Mouse (Mus musculus): ENCODE measurements around the gene Wfdc3. TPM values are rescaled to one million over a fixed set of nuclear protein-coding genes. Genes with fewer than 3 reads are reported as not detected.

The Wfdc3 gene
- polyA plus RNA-seq, 1 experiment from 2014 or later: 0.61 TPM

DNA sequence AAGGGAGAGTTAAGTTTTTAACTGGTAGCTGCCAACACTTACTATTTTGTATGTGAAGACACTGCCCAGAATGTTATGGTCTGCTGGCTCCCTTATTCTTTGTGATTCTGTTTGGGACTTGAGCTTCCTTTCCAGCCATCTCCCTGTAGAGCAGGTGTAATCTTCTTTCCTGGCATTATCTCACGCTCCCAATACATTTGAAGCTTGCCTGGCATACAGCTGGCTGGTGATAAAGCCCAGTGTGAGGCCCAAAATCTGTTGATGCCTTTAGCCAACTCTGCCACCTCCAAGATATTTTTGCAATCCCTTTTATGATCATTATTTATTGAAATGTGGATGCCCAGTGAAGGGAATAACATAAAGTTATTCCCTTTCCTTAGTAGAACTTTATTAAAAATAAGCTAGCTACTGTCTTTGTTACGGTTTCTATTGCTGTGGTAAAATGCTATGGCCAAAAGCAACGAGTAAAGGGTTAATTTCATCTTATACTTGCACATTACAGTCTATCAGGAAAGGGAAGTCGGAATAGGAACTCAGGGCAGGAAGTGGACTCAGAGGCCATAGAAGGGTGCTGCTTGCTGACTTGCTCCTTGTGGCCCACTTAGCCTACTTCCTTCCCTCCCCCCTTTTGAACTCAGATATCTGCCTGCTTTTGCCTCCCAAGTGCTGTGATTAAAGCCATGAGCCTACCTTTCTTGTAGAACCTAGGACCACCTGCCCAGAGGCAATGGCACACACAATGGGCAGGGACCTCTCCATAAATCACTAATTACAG lies 14.5 kb upstream of the Wfdc3 start:
- H3K36me3 ChIP-seq: peaks cover 94% of the 10 kb centered on the region
- H3K27ac ChIP-seq: no peak overlapping the region
- no peaks in the 10 kb centered on the region for H3K4me1 ChIP-seq (replicated peaks)
- no peaks in the 10 kb centered on the region for H3K27me3 ChIP-seq
- no peak overlapping the region for H3K4me2 ChIP-seq
- WGBS: 90% methylated on average over 4 of the region's 4 CpGs
- H3K9me3 ChIP-seq: no peaks in the 10 kb centered on the region
- no peak overlapping the region for H3K9ac ChIP-seq (replicated peaks)
- H3K4me3 ChIP-seq (replicated peaks): no peak overlapping the region
- ATAC-seq (ENCODE audit: insufficient number of reproducible peaks, insufficient read depth, low FRiP score, low TSS enrichment, low read depth): no peak

DNA sequence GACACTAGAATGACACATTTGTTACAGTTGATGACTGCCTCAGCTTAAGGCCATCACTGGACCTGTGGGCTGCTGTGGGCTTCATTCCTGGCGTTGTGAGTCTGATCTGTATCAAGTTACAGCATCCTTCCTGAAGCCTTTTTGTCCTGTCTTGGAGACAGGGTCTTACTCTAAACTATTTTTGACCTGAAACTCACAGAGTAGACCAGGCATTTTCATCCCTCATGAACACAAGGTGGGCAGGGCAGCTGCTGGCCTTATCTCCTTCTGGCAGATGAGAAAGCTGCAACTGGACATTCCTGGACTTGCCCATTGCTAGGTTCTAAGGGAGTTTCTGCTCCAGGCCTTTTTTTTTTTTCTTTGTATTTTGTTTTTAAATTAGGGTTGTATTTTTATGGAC lies 13.0 kb upstream of the Wfdc3 start:
- WGBS: 63% methylated on average over 1 of the region's 1 CpGs
- Histone ChIP-seq H3K27ac (no peak overlapping the region), H3K4me3 (replicated peaks) (no peak overlapping the region), H3K9ac (replicated peaks) (no peak overlapping the region), H3K9me3 (no peaks in the 10 kb centered on the region), H3K36me3 (peaks cover 99% of the 10 kb centered on the region), H3K4me1 (replicated peaks) (no peaks in the 10 kb centered on the region), H3K4me2 (no peak overlapping the region), H3K27me3 (no peaks in the 10 kb centered on the region)
- no peak for ATAC-seq (ENCODE audit: insufficient number of reproducible peaks, insufficient read depth, low FRiP score, low TSS enrichment, low read depth)

DNA sequence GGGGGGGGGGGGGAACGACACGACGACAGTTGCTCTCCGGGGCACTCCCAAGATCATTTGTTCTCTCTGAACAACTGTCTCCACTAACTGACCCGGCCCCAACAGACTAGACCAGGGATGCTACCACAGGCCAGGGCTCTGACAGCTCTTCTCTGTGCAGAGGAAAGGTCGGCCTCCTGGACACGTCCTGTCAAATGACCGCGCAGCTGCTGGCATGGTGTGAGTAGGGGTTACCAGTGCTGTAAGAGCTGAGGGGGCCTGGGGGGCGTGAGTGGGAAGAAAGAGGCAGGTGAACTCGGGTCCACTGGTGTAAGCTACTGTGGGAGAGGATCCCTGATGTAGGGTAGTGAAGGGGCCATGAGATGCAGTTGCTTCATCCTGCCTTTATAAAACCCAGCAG lies 12.1 kb upstream of the Wfdc3 start:
- no peaks in the 10 kb centered on the region for H3K9me3 ChIP-seq
- no peak overlapping the region for H3K9ac ChIP-seq (replicated peaks)
- 87% methylated on average over 11 of the region's 11 CpGs for WGBS
- no peak overlapping the region for H3K4me3 ChIP-seq (replicated peaks)
- H3K4me1 ChIP-seq (replicated peaks): no peaks in the 10 kb centered on the region
- ATAC-seq (ENCODE audit: insufficient number of reproducible peaks, insufficient read depth, low FRiP score, low TSS enrichment, low read depth): no peak
- H3K27ac ChIP-seq: no peak overlapping the region
- no peak overlapping the region for H3K4me2 ChIP-seq
- H3K27me3 ChIP-seq: no peaks in the 10 kb centered on the region
- peaks cover 99% of the 10 kb centered on the region for H3K36me3 ChIP-seq

DNA sequence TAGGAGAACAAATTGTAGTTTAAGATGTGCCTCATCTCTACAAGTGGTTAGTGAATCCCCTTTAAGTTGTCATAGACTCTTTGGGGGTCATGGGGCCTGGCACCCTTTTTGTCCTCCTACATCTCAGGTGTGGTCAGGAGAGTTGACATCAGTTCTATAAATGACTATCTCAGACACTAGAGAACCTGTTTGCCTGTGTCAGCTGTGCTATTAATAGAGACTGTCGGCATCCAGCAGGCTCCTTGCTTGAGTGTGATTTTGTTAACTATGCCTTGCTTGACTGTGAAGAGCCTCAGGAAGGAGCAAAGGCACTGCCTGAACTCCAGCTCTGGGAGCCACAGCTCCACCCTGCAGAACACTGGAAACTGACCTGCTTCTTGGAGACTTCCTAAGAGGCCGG lies 9.1 kb upstream of the Wfdc3 start:
- WGBS: 83% methylated on average over 2 of the region's 2 CpGs
- Histone ChIP-seq H3K9ac (replicated peaks) (no peak overlapping the region), H3K9me3 (no peaks in the 10 kb centered on the region), H3K36me3 (peaks cover 99% of the 10 kb centered on the region), H3K27me3 (no peaks in the 10 kb centered on the region), H3K27ac (no peak overlapping the region), H3K4me1 (replicated peaks) (no peaks in the 10 kb centered on the region), H3K4me2 (no peak overlapping the region), H3K4me3 (replicated peaks) (no peak overlapping the region)
- ATAC-seq (ENCODE audit: insufficient number of reproducible peaks, insufficient read depth, low FRiP score, low TSS enrichment, low read depth): no peak

DNA sequence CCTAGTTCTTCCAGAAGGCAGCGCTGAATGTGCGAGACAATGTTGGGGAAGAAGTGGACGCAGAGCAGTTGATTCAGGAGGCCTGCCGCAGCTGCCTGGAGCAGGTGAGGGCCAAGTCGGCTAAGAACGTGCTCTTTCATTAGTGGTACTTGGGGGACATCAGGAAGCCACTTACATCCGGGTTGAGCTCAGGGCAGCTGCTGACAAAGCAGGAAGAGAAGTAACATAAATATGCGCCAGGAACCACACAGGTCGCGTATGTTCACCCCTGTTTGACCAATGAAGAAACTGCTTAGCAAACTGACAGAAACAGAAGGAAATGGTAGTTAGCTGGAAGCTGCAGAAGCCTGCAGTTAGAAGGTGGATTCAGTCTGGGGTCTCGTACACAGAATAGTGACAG lies 8.4 kb upstream of the Wfdc3 start:
- H3K36me3 ChIP-seq: peaks cover 97% of the 10 kb centered on the region
- no peak overlapping the region for H3K27ac ChIP-seq
- H3K9ac ChIP-seq (replicated peaks): no peak overlapping the region
- H3K9me3 ChIP-seq: no peaks in the 10 kb centered on the region
- no peak for ATAC-seq (ENCODE audit: insufficient number of reproducible peaks, insufficient read depth, low FRiP score, low TSS enrichment, low read depth)
- WGBS: 87% methylated on average over 11 of the region's 11 CpGs
- H3K4me2 ChIP-seq: no peak overlapping the region
- no peaks in the 10 kb centered on the region for H3K27me3 ChIP-seq
- no peak overlapping the region for H3K4me3 ChIP-seq (replicated peaks)
- H3K4me1 ChIP-seq (replicated peaks): no peaks in the 10 kb centered on the region

DNA sequence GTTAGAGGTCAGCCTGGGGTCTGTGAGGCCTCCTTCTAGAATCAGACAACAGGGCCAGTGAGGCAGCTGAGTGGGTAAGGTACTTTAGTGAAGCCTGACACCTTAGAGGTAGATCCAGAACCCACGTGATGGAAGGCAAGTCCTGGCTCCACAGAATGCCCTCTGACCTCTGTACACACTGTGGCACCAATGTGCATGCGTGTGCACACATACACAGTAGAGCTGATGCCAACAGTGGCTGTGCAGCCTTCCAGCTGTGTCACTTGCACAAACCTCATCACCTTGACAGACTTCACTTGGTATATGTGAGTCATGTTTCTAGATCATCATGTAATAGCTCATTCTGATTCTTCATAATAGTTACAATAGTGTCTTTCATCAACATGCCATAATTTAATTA lies 6.7 kb upstream of the Wfdc3 start:
- Histone ChIP-seq H3K4me2 (no peak overlapping the region), H3K27me3 (no peaks in the 10 kb centered on the region), H3K9me3 (no peaks in the 10 kb centered on the region), H3K4me1 (replicated peaks) (0 out of 2 replicates have a peak, but pooled peaks cover 3% of the 10 kb centered on the region), H3K4me3 (replicated peaks) (no peak overlapping the region), H3K9ac (replicated peaks) (no peak overlapping the region), H3K36me3 (peaks cover 97% of the 10 kb centered on the region), H3K27ac (no peak overlapping the region)
- 94% methylated on average over 2 of the region's 2 CpGs for WGBS
- ATAC-seq (ENCODE audit: insufficient number of reproducible peaks, insufficient read depth, low FRiP score, low TSS enrichment, low read depth): no peak

DNA sequence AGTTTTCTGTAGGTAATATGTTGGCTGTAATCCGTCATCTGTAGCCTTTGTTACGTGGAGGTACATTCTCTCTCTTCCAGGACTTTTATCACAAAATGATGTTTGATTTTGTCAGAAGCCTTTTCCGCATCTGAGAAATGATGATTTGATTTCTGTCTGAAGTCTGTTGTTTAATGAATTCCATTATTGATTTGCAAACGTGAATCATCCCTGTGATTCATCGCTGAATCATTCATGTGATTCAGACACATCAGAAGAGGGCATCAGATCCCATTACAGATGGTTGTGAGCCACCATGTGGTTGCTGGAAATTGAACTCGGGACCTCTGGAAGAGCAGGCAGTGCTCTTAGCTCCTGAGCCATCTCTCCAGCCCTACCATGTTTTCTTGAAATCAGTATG lies 3.3 kb upstream of the Wfdc3 start:
- Histone ChIP-seq H3K27ac (no peak overlapping the region), H3K36me3 (peaks cover 66% of the 10 kb centered on the region), H3K4me2 (no peak overlapping the region), H3K4me1 (replicated peaks) (peaks cover 19% of the 10 kb centered on the region), H3K27me3 (no peaks in the 10 kb centered on the region), H3K9me3 (no peaks in the 10 kb centered on the region), H3K4me3 (replicated peaks) (no peak overlapping the region), H3K9ac (replicated peaks) (no peak overlapping the region)
- 92% methylated on average over 6 of the region's 6 CpGs for WGBS
- ATAC-seq (ENCODE audit: insufficient number of reproducible peaks, insufficient read depth, low FRiP score, low TSS enrichment, low read depth): no peak

DNA sequence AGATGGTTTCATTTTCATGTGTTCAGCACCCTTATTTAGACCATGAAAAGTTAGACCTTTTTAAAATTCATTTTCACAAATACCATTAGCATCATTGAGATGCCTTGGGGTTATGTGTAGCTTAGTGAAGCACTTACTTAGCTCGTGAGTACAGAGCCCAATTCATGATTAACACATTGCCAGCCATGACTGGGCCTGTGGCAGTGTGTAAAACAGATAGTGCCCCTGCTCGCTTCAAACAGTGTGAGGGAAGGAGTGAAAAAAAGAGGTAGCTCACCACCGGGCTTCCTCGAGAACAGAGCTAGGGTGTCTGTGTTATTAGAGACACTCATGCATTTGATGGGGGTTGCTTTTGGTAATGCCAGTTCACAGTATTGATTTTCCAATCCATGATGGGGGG lies 2.5 kb upstream of the Wfdc3 start:
- 86% methylated on average over 4 of the region's 4 CpGs for WGBS
- H3K9ac ChIP-seq (replicated peaks): no peak overlapping the region

DNA sequence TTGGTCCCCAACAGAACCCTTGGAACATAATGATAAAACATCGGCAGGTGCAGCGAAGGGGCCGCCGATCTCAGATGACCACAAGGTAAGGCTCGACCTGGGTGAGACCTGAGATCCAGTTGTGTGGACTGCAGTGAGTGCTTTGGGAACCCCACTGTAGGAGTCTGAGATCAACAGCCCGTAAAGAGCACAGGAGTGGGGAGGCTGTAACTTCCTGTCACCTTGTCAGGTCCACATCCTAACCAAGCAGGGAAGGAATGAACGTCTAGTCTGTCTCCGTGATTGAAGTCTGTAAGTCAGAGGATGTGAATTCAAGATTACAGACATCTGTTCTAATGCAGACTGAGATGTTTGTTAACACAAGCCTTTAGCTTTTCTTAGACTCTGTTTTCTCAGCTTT lies 962 bp upstream of the Wfdc3 start:
- H3K4me3 ChIP-seq (replicated peaks): peak overlapping the region; percentile 94
- H3K36me3 ChIP-seq: peaks cover 43% of the 10 kb centered on the region
- H3K27me3 ChIP-seq: no peaks in the 10 kb centered on the region
- WGBS: 55% methylated on average over 8 of the region's 8 CpGs
- peaks cover 19% of the 10 kb centered on the region for H3K4me1 ChIP-seq (replicated peaks)
- H3K27ac ChIP-seq: no peak overlapping the region
- peak overlapping the region; percentile 90 for H3K4me2 ChIP-seq
- no peaks in the 10 kb centered on the region for H3K9me3 ChIP-seq
- ATAC-seq (ENCODE audit: insufficient number of reproducible peaks, insufficient read depth, low FRiP score, low TSS enrichment, low read depth): no peak
- H3K9ac ChIP-seq (replicated peaks): peak overlapping the region; percentile 91

More for the DNA sequence above, 2.5 kb upstream of the Wfdc3 start:
- no peak overlapping the region for H3K4me2 ChIP-seq
- no peak overlapping the region for H3K4me3 ChIP-seq (replicated peaks)
- no peak overlapping the region for H3K27ac ChIP-seq
- ATAC-seq (ENCODE audit: insufficient number of reproducible peaks, insufficient read depth, low FRiP score, low TSS enrichment, low read depth): no peak
- H3K9me3 ChIP-seq: no peaks in the 10 kb centered on the region
- H3K36me3 ChIP-seq: peaks cover 58% of the 10 kb centered on the region
- H3K27me3 ChIP-seq: no peaks in the 10 kb centered on the region
- H3K4me1 ChIP-seq (replicated peaks): peaks cover 19% of the 10 kb centered on the region

DNA sequence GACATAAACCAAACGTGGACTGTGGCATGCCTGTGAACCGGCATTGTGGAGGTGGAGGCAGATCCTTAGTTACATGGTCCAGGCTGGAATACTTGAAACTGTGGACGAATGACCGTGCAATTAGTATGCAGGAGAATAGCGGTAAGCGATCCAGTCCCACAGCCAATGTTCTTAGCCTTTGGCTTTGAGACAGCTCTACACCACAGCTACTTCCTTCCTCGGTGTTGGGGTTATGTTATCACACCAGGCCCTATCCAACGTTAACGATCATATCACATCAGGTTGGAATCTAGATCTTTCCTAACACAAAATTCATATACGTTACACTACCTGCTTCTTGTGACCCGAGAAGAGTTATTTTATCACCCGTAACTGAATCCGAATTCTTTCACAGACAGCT lies 744 bp downstream of the Wfdc3 start:
- WGBS: 68% methylated on average over 13 of the region's 13 CpGs
- H3K9me3 ChIP-seq: no peaks in the 10 kb centered on the region
- no peak for ATAC-seq (ENCODE audit: insufficient number of reproducible peaks, insufficient read depth, low FRiP score, low TSS enrichment, low read depth)
- H3K4me1 ChIP-seq (replicated peaks): peaks cover 19% of the 10 kb centered on the region
- no peaks in the 10 kb centered on the region for H3K27me3 ChIP-seq
- H3K4me3 ChIP-seq (replicated peaks): peak overlapping the region; percentile 94
- H3K36me3 ChIP-seq: peaks cover 26% of the 10 kb centered on the region
- peak overlapping the region; percentile 91; the same call in 1 of the 2 replicates for H3K9ac ChIP-seq (replicated peaks)
- peak overlapping the region; percentile 90 for H3K4me2 ChIP-seq
- no peak overlapping the region for H3K27ac ChIP-seq

DNA sequence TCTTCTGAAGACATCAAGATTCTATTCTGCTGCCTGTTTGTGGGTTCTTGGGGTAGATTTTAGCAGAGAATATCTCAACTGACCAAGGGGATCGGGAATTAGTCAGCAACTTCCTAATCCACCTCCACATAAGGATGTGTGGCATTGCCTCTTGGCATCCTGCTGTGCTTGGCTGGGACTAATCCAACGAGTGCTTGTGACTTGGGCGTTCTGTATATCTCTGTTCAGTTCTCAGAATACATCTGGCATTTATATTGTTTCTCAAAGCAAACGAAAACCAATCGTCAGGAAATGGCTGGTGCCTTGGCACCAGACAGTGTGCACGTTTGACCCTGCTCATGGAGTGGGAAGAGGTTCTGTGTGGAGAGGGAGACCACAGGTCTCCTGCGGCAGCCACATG lies 5.9 kb downstream of the Wfdc3 start:
- H3K9me3 ChIP-seq: no peaks in the 10 kb centered on the region
- H3K27ac ChIP-seq: no peak overlapping the region
- H3K36me3 ChIP-seq: no peaks in the 10 kb centered on the region
- H3K4me3 ChIP-seq (replicated peaks): no peak overlapping the region
- H3K4me1 ChIP-seq (replicated peaks): peaks cover 4% of the 10 kb centered on the region; the same call in 1 of the 2 replicates
- WGBS: 43% methylated on average over 7 of the region's 7 CpGs
- no peak overlapping the region for H3K9ac ChIP-seq (replicated peaks)
- ATAC-seq (ENCODE audit: insufficient number of reproducible peaks, insufficient read depth, low FRiP score, low TSS enrichment, low read depth): no peak
- no peak overlapping the region for H3K4me2 ChIP-seq
- no peaks in the 10 kb centered on the region for H3K27me3 ChIP-seq

Data from limb, embryonic 12.5 days (tissue).